Mouse (Mus musculus): ENCODE results near the gene Abcb7. TPM values are rescaled to one million over a fixed set of nuclear protein-coding genes. Genes with fewer than 3 reads are reported as not detected.

Abcb7 gene
- polyA plus RNA-seq, 1 experiment from 2014 or later: 11.5 TPM

GRCm38 (mm10) chrX:104256561-104256960 lies 157.1 kb downstream of the Abcb7 start:
- Histone ChIP-seq H3K9ac (ENCODE audit: low read length) (no peak overlapping the region), H3K27ac (replicated peaks; ENCODE audit: low read depth, low read length) (no peak overlapping the region), H3K4me1 (ENCODE audit: control insufficient read depth, insufficient read depth, low read length) (no peaks in the 10 kb centered on the region), H3K9me3 (ENCODE audit: control insufficient read depth, low read length) (no peaks in the 10 kb centered on the region), H3K4me2 (ENCODE audit: low read depth, severe bottlenecking) (no peak overlapping the region), H3K4me3 (ENCODE audit: low read depth, low read length) (no peak overlapping the region), H3K27me3 (ENCODE audit: control insufficient read depth, insufficient read depth, low read length) (no peaks in the 10 kb centered on the region), H3K36me3 (ENCODE audit: control insufficient read depth, insufficient read depth, low read length) (no peaks in the 10 kb centered on the region)
- WGBS: 14% methylated on average over 1 of the region's 1 CpGs
- ATAC-seq (ENCODE audit: insufficient number of reproducible peaks, low FRiP score, low TSS enrichment, low read depth) (no peak), DNase-seq (ENCODE audit: low spot score) (no peak)

Other genes with a start within 250 kb of the Abcb7 start
- gene Nexmif, start 212.7 kb downstream of the Abcb7 start, polyA plus RNA-seq (2014; fragmentation: Nextera tagmentation; extraction: Ambion mirVana): 1.2 and 1.6 TPM in 2 replicates
- 1.4 and 2.1 TPM in 2 replicates for gene Uprt, start 69.0 kb upstream of the Abcb7 start, polyA plus RNA-seq (2014; fragmentation: Nextera tagmentation; extraction: Ambion mirVana)

Measured in limb, embryonic 11.5 days (tissue).